Mouse (Mus musculus) heart, postnatal 0 days (tissue): Measurements from ENCODE around the gene Prss35. TPM values are rescaled to one million over a fixed set of nuclear protein-coding genes. Genes with fewer than 3 reads are reported as not detected.

ENCODE experiments used
- ATAC-seq: fragments of 200-750 bp; cut with Nextera tagmentation; 2 replicates; pipeline ENCODE4 v1.8.0; 2017; ENCODE audit warnings: low read depth, moderate number of reproducible peaks, moderate library complexity; ENCODE audit not compliant: insufficient read depth
- DNase-seq: peaks from one replicate; pipeline ENCODE4 v3.0.0-alpha.2; 2016; ENCODE audit warnings: low spot score
- H3K27ac ChIP-seq: fragments of 300-500 bp; sonication (generic); 2 replicates; pipeline ENCODE4 v1.5.1; 2014; ENCODE audit warnings: low read depth, mild to moderate bottlenecking
- H3K27me3 ChIP-seq: fragments of 300-500 bp; sonication (generic); 2 replicates; pipeline ENCODE4 v1.6.1; 2014; ENCODE audit warnings: low read length, mixed read lengths; ENCODE audit not compliant: control insufficient read depth, insufficient read depth
- H3K36me3 ChIP-seq: fragments of 300-500 bp; sonication (generic); replicated peaks from 2 replicates; pipeline ENCODE4 v1.6.1; 2014; ENCODE audit warnings: low read length, mixed read lengths; ENCODE audit not compliant: control insufficient read depth, insufficient read depth
- H3K4me1 ChIP-seq: fragments of 300-500 bp; sonication (generic); 2 replicates; pipeline ENCODE4 v1.6.1; 2014; ENCODE audit warnings: antibody characterized with exemption; ENCODE audit not compliant: control insufficient read depth, insufficient read depth
- H3K4me2 ChIP-seq: fragments of 300-500 bp; sonication (generic); 2 replicates; pipeline ENCODE4 v1.6.1; 2014; ENCODE audit warnings: low read depth, mild to moderate bottlenecking, low read length, moderate library complexity
- H3K4me3 ChIP-seq: fragments of 300-500 bp; sonication (generic); 2 replicates; pipeline ENCODE4 v1.5.1; 2014; ENCODE audit warnings: low read depth, low read length
- H3K9ac ChIP-seq: fragments of 300-500 bp; sonication (generic); replicated peaks from 2 replicates; pipeline ENCODE4 v1.6.1; 2014; ENCODE audit warnings: low read depth, low read length, mixed read lengths
- H3K9me3 ChIP-seq: fragments of 300-500 bp; sonication (generic); replicated peaks from 2 replicates; pipeline ENCODE4 v1.6.1; 2016; ENCODE audit warnings: low read length; ENCODE audit not compliant: control insufficient read depth
- CTCF ChIP-seq: IDR thresholded peaks from 2 replicates; pipeline ENCODE4 v1.5.1; 2016; ENCODE audit warnings: antibody characterized with exemption, control low read depth, low read depth
- EP300 ChIP-seq: IDR thresholded peaks from 2 replicates; pipeline ENCODE4 v1.6.1; 2016; ENCODE audit warnings: antibody characterized with exemption, low read depth
- WGBS: fragments of 180-500 bp; shearing (Covaris S2); extraction: QIAGEN DNeasy Blood & Tissue Kit; methylation state at CpG from one replicate; pipeline ENCODE4 v1.1.7; 2014; 5-methylcytosine and 5-hydroxymethylcytosine counted together
- polyA plus RNA-seq: library from polyadenylated mRNA; unstranded; fragments of >200 nt; fragmentation: Nextera tagmentation; extraction: Ambion mirVana; gene quantifications from 2 replicates; pipeline ENCODE4 v1.2.1, GENCODE M21; 2015
- total RNA-seq: library from RNA; depleted of rRNA; stranded (reverse); fragments of >200 nt; gene quantifications from 2 replicates; pipeline ENCODE4 v1.2.3, GENCODE M21; 2014; ENCODE audit warnings: low replicate concordance

Gene Prss35
- total and polyA plus RNA-seq, 2 experiments from 2014 or later, result 8.1 to 10.1 TPM

DNA sequence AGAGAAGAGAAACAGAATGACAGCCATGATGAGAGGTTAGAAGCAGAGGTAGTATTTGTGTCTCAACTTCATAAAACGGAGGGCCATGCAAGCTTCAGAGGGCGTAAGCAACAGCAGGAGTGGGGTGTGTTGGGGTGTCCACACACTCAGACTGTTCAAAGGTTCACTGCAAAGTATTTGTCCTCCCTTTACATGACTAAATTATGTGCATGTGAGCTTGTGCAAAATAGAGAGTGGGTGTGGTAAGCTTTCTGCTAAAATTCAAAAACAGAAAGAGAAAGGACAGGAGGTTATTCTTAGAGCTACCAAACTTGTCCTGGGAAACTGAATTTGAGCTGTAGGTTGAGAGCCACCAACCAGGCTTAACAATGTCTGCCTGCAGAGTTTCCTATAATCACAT lies 39.4 kb downstream of the Prss35 start:
- H3K27me3 ChIP-seq, result no peaks in the 10 kb centered on the region
- no peak overlapping the region for H3K4me3 ChIP-seq
- TF ChIP-seq EP300 (no peak), CTCF (no peak)
- H3K36me3 ChIP-seq, result peaks cover 44% of the 10 kb centered on the region
- H3K9ac ChIP-seq, result no peak overlapping the region
- H3K4me1 ChIP-seq, result no peaks in the 10 kb centered on the region
- no peak overlapping the region for H3K27ac ChIP-seq
- no peaks in the 10 kb centered on the region for H3K9me3 ChIP-seq
- no peak for ATAC-seq
- 85% methylated on average over 2 of the region's 2 CpGs for WGBS
- no peak overlapping the region for H3K4me2 ChIP-seq
- DNase-seq, result no peak

DNA sequence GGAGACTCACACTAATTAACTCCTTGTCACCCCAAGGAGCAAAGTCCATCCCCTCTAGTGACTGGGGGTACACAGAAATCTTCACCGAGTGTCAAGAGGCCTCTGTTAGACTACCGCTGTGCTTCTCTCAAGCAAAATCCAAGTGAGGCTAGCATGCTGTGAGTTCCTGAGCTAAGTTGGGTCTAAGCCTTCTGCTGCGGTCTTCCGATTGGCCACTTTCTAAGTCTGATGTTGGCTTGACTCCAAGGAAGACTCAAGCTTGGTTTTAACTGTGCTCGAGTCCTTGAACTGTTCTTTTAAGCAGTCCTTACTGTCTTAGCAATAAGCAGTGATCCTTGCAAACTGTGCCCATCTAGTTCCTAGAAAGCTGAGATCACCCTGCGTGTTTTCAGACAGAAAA lies 45.7 kb downstream of the Prss35 start:
- Histone ChIP-seq H3K27me3 (no peaks in the 10 kb centered on the region), H3K9ac (no peak overlapping the region), H3K27ac (no peak overlapping the region), H3K4me2 (no peak overlapping the region), H3K4me1 (no peaks in the 10 kb centered on the region), H3K9me3 (no peaks in the 10 kb centered on the region), H3K36me3 (peaks cover 27% of the 10 kb centered on the region), H3K4me3 (no peak overlapping the region)
- TF ChIP-seq CTCF (no peak), EP300 (no peak)
- DNase-seq (no peak), ATAC-seq (no peak)
- 59% methylated on average over 6 of the region's 6 CpGs for WGBS

GRCm38 (mm10) chr9:86791927-86792326 lies 48.5 kb downstream of the Prss35 start:
- Histone ChIP-seq H3K4me1 (no peaks in the 10 kb centered on the region), H3K9me3 (no peaks in the 10 kb centered on the region), H3K27ac (no peak overlapping the region), H3K4me2 (no peak overlapping the region), H3K9ac (no peak overlapping the region), H3K36me3 (peaks cover 25% of the 10 kb centered on the region), H3K4me3 (no peak overlapping the region), H3K27me3 (no peaks in the 10 kb centered on the region)
- no peak for ATAC-seq
- TF ChIP-seq EP300, result no peak
- no peak for TF ChIP-seq CTCF
- WGBS, result 65% methylated on average over 7 of the region's 7 CpGs
- no peak for DNase-seq

- H3K36me3 ChIP-seq, result peaks cover 30% of the 10 kb centered on the region
- no peak for ATAC-seq
- no peaks in the 10 kb centered on the region for H3K4me1 ChIP-seq
- H3K9me3 ChIP-seq, result no peaks in the 10 kb centered on the region
- H3K9ac ChIP-seq, result no peak overlapping the region
- no peak for DNase-seq
- H3K27me3 ChIP-seq, result no peaks in the 10 kb centered on the region
- TF ChIP-seq EP300 (no peak), CTCF (no peak)
- 68% methylated on average over 3 of the region's 3 CpGs for WGBS
- no peak overlapping the region for H3K27ac ChIP-seq
- H3K4me3 ChIP-seq, result no peak overlapping the region
- H3K4me2 ChIP-seq, result no peak overlapping the region
Observed at GRCm38 (mm10) chr9:86795236-86795635, 51.8 kb downstream of the Prss35 start.

DNA sequence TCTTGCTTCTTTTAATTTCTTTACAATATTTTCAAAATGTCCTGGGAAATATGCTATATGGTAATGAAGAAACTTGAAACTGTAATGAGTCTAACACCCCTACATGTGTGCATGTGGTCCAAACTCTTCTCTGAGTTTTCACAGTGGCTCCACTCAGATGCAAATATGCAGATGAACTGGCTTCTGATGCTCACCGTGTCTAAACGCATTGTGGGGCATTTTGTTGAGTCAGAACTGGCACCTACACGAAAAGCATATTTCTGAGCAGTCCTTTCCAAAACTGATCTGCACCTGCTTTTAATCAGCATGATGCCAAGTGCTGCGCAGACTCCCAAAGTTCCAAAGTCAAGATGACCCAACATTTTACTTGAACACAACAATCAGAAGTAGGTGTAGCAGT lies 54.1 kb downstream of the Prss35 start:
- Histone ChIP-seq H3K4me3 (no peak overlapping the region), H3K36me3 (peaks cover 23% of the 10 kb centered on the region), H3K27me3 (no peaks in the 10 kb centered on the region), H3K4me1 (no peaks in the 10 kb centered on the region), H3K9ac (no peak overlapping the region), H3K9me3 (no peaks in the 10 kb centered on the region), H3K4me2 (no peak overlapping the region), H3K27ac (no peak overlapping the region)
- ATAC-seq (no peak), DNase-seq (no peak)
- TF ChIP-seq CTCF (no peak), EP300 (no peak)
- WGBS, result 88% methylated on average over 4 of the region's 4 CpGs

DNA sequence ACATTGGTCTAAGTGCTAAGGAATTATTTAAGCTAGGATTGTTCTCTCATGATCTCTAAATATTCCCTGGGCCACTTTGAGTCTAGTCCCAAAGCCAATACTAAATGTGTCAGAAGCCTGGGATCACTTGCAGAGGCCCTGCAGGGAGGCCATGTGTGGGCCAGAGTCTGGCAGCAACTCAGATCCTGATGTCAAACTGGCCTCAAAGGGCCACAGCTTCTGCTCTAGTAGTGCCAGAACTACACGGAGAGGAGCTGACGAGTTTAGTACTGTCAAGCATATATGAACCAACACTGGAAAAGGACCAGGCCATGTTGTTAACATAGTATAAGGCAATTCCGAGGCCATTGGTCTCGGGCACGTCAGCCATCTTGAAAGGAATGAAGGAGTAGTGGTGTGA lies 54.7 kb downstream of the Prss35 start:
- no peak for DNase-seq
- Histone ChIP-seq H3K36me3 (peaks cover 18% of the 10 kb centered on the region), H3K9me3 (no peaks in the 10 kb centered on the region), H3K27me3 (no peaks in the 10 kb centered on the region), H3K4me1 (no peaks in the 10 kb centered on the region), H3K9ac (no peak overlapping the region), H3K27ac (no peak overlapping the region), H3K4me3 (no peak overlapping the region), H3K4me2 (no peak overlapping the region)
- WGBS, result 78% methylated on average over 5 of the region's 5 CpGs
- ATAC-seq, result no peak
- TF ChIP-seq EP300, result no peak
- no peak for TF ChIP-seq CTCF
